Mouse (Mus musculus): ENCODE data around the gene Upk2. TPM values are rescaled to one million over a fixed set of nuclear protein-coding genes. Genes with fewer than 3 reads are reported as not detected.
A peak's percentile ranks its signal among the peaks of the same experiment; 100 is the strongest.

Gene Upk2
- total and polyA plus RNA-seq, 3 experiments = not detected

DNA sequence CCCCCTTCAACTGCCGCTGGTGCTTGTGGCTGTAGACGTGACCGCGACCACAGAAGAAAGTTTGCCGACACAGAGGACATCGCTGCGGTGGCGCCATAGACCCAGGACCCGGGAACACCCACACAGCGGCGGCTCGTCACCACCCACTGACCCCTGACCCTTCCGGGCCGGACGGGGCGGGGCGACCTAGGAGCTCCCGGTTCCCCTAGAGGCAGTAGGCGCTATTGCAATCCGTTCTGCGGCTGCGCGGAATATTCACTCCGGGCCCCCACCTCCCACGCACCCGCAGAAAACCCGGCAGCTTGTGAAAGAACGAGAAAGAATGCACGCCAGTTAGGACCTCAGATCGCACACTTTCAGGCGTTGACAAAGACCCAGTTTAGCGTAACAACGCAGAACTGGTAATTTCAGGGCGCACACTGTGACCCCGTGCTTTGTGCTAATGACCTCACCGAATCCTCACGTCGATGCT, 36.8 kb downstream of the Upk2 start:
- H3K4me3 ChIP-seq (replicated peaks in 1 of 3; ENCODE audit: low read depth in 2 of 3, low read length in 2 of 3, poor library complexity in 1 of 3) = peak overlapping the region; percentile 74 to 83 (median 79)
- no peaks in the 10 kb centered on the region; the same call in 1 of the 2 replicates for H3K79me2 ChIP-seq (replicated peaks; ENCODE audit: control insufficient read depth, extremely low read depth, insufficient read depth, poor library complexity, severe bottlenecking)
- H3K27me3 ChIP-seq (replicated peaks) = no peaks in the 10 kb centered on the region
- peaks cover 4 to 38% of the 10 kb centered on the region in 2 experiments; a peak in 3 of 4 replicates for H3K4me1 ChIP-seq (ENCODE audit: control insufficient read depth in 1 of 2, insufficient read depth in 2 of 2)
- dilution Hi-C loops (cut with MboI; ENCODE audit: extremely low pct_ligation_motif_present, extremely low pct_unique_long_range_greater_than_20kb, low sequenced_read_pairs) = no loop called here
- H3K9me3 ChIP-seq (replicated peaks; ENCODE audit: low read length) = no peaks in the 10 kb centered on the region
- peak overlapping the region; percentile 75 for H3K9ac ChIP-seq (ENCODE audit: insufficient read depth, low read depth)
- H3K4me2 ChIP-seq (ENCODE audit: insufficient read depth, low read depth, poor library complexity, severe bottlenecking) = peak overlapping the region; percentile 78; the same call in 1 of the 2 replicates
- H3K27ac ChIP-seq (ENCODE audit: insufficient read depth, low read depth) = peak overlapping the region; percentile 53; the same call in 1 of the 2 replicates
- in situ Hi-C loops (cut with MboI; ENCODE audit: low pct_ligation_motif_present, low pct_unique_long_range_greater_than_20kb, low sequenced_read_pairs) = no loop called here
- peaks cover 18 to 42% of the 10 kb centered on the region in 2 experiments for H3K36me3 ChIP-seq (replicated peaks in 1 of 2; ENCODE audit: control insufficient read depth in 1 of 2, insufficient read depth in 1 of 2, low read length in 1 of 2)
- DNase-seq (ENCODE audit: extremely low read depth) = peak; percentile 84
- peak; percentile 87 for TF ChIP-seq CHD2 (IDR thresholded peaks at IDR 0.05; ENCODE audit: low read length)
- no peak for TF ChIP-seq MAFK (IDR thresholded peaks at IDR 0.05; ENCODE audit: insufficient replicate concordance, low read length)
- no peak for TF ChIP-seq SMC3 (IDR thresholded peaks at IDR 0.05; ENCODE audit: low read depth, low read length)
- TF ChIP-seq ELF1 (IDR thresholded peaks at IDR 0.05; ENCODE audit: low read depth, low read length) = peak; percentile 86
- peak; percentile 89 for TF ChIP-seq NELFE (IDR thresholded peaks at IDR 0.05; ENCODE audit: low read depth, low read length)
- TF ChIP-seq MAX (IDR thresholded peaks at IDR 0.05; ENCODE audit: low read length) = peak; percentile 75
- no peak for TF ChIP-seq ZNF384 (IDR thresholded peaks at IDR 0.05; ENCODE audit: low read depth, low read length)
- no peak for TF ChIP-seq JUND (conservative IDR thresholded peaks at IDR 0.05; ENCODE audit: low read depth, low read length)
- peak; percentile 81 for TF ChIP-seq ZMIZ1 (IDR thresholded peaks at IDR 0.05; ENCODE audit: low read depth, low read length)
- TF ChIP-seq TBP (conservative IDR thresholded peaks at IDR 0.05; ENCODE audit: low read depth, low read length) = peak; percentile 38; the same call in 1 of the 2 replicates
- 0 out of 2 replicates have a peak, but pooled peaks have one; percentile 73 for TF ChIP-seq MYC (IDR thresholded peaks at IDR 0.05; ENCODE audit: low read depth, low read length)
- no peak for TF ChIP-seq ZC3H11A (IDR thresholded peaks at IDR 0.05; ENCODE audit: low read depth, low read length)
- TF ChIP-seq KAT2A (IDR thresholded peaks at IDR 0.05; ENCODE audit: insufficient replicate concordance, low read length) = peak; percentile 65; the same call in 1 of the 2 replicates
- peak; percentile 78 for TF ChIP-seq POLR2A (IDR thresholded peaks at IDR 0.05; ENCODE audit: low read depth, low read length)
- TF ChIP-seq MAZ (IDR thresholded peaks at IDR 0.05; ENCODE audit: low read depth, low read length) = peak; percentile 99
- TF ChIP-seq USF2 (conservative IDR thresholded peaks at IDR 0.05; ENCODE audit: low read depth, low read length) = no peak
- TF ChIP-seq E2F4 (IDR thresholded peaks at IDR 0.05; ENCODE audit: insufficient replicate concordance, low read depth, low read length) = no peak
- no peak for TF ChIP-seq ZKSCAN1 (IDR thresholded peaks at IDR 0.05; ENCODE audit: borderline replicate concordance, low read depth, low read length)
- TF ChIP-seq EP300 (IDR thresholded peaks at IDR 0.05; ENCODE audit: low read length) = no peak
- 0 out of 2 replicates have a peak, but pooled peaks have one; percentile 35 for TF ChIP-seq CHD1 (IDR thresholded peaks at IDR 0.05; ENCODE audit: low read depth, low read length)
- TF ChIP-seq RAD21 (IDR thresholded peaks at IDR 0.05; ENCODE audit: low read depth, low read length) = no peak
- no peak; the same call in 1 of the 2 replicates for TF ChIP-seq USF1 (IDR thresholded peaks at IDR 0.05; ENCODE audit: low read depth, low read length)
- peak; percentile 81 for TF ChIP-seq IRF4 (IDR thresholded peaks at IDR 0.05; ENCODE audit: low read depth, low read length)
- peak; percentile 77 for TF ChIP-seq SIN3A (IDR thresholded peaks at IDR 0.05; ENCODE audit: low read length)
- peak; percentile 14 to 67; a peak in 2 of 4 replicates for TF ChIP-seq CTCF (conservative IDR thresholded peaks at IDR 0.05 in 1 of 2, IDR thresholded peaks at IDR 0.05 in 1 of 2; ENCODE audit: low read depth in 2 of 2, low read length in 2 of 2)
- 0 out of 2 replicates have a peak, but pooled peaks have one; percentile 38 for TF ChIP-seq BHLHE40 (IDR thresholded peaks at IDR 0.05; ENCODE audit: low read depth, low read length)
- TF ChIP-seq HCFC1 (IDR thresholded peaks at IDR 0.05; ENCODE audit: low read depth, low read length) = peak; percentile 83
- no peak; the same call in 1 of the 2 replicates for TF ChIP-seq GABPA (IDR thresholded peaks at IDR 0.05; ENCODE audit: insufficient replicate concordance, low read depth, low read length)
- peak; percentile 66; the same call in 1 of the 2 replicates for TF ChIP-seq MEF2A (IDR thresholded peaks at IDR 0.05; ENCODE audit: borderline replicate concordance, low read depth, low read length)
- peak; percentile 82; the same call in 1 of the 2 replicates for TF ChIP-seq POLR2AphosphoS2 (IDR thresholded peaks at IDR 0.05; ENCODE audit: low read depth, low read length)
- peak; percentile 86 for TF ChIP-seq NRF1 (IDR thresholded peaks at IDR 0.05; ENCODE audit: low read depth, low read length)
- peak; percentile 76; the same call in 1 of the 2 replicates for TF ChIP-seq UBTF (IDR thresholded peaks at IDR 0.05; ENCODE audit: low read depth, low read length)
- TF ChIP-seq JUN (IDR thresholded peaks at IDR 0.05; ENCODE audit: insufficient read depth, low read depth, low read length) = no peak
- TF ChIP-seq TCF12 (IDR thresholded peaks at IDR 0.05; ENCODE audit: low read depth, low read length) = peak; percentile 84
- TF ChIP-seq ETS1 (conservative IDR thresholded peaks at IDR 0.05; ENCODE audit: low read depth, low read length) = 0 out of 2 replicates have a peak, but pooled peaks have one; percentile 23
- no peak for TF ChIP-seq RCOR1 (conservative IDR thresholded peaks at IDR 0.05; ENCODE audit: low read depth, low read length)
- no peak for TF ChIP-seq MXI1 (IDR thresholded peaks at IDR 0.05; ENCODE audit: low read depth, low read length)
- no peak for TF ChIP-seq PAX5 (IDR thresholded peaks at IDR 0.05; ENCODE audit: low read length)
